Mouse (Mus musculus) hindbrain, embryonic 13.5 days (tissue): ENCODE measurements around the gene Bsn. TPM values are rescaled to one million over a fixed set of nuclear protein-coding genes. Genes with fewer than 3 reads are reported as not detected.
A peak's percentile ranks its signal among the peaks of the same experiment; 100 is the strongest.

Experiments
- ATAC-seq: fragments of 200-750 bp; cut with Nextera tagmentation; 2 replicates; pipeline ENCODE4 v1.8.0; 2017; ENCODE audit warnings: moderate TSS enrichment; ENCODE audit not compliant: low FRiP score
- H3K27ac ChIP-seq: fragments of 300-500 bp; sonication (generic); 2 replicates; pipeline ENCODE4 v1.5.1; 2015; ENCODE audit warnings: inconsistent platforms, mild to moderate bottlenecking, moderate library complexity
- H3K27me3 ChIP-seq: fragments of 300-500 bp; sonication (generic); 2 replicates; pipeline ENCODE4 v1.6.1; 2015; ENCODE audit warnings: mild to moderate bottlenecking, inconsistent platforms
- H3K36me3 ChIP-seq: fragments of 300-500 bp; sonication (generic); 2 replicates; pipeline ENCODE4 v1.6.1; 2015; ENCODE audit warnings: mild to moderate bottlenecking, inconsistent platforms
- H3K4me1 ChIP-seq: fragments of 300-500 bp; sonication (generic); replicated peaks from 2 replicates; pipeline ENCODE4 v1.6.1; 2015; ENCODE audit warnings: inconsistent platforms
- H3K4me2 ChIP-seq: fragments of 300-500 bp; sonication (generic); 2 replicates; pipeline ENCODE4 v1.6.1; 2015; ENCODE audit warnings: inconsistent platforms, mild to moderate bottlenecking, moderate library complexity
- H3K4me3 ChIP-seq: fragments of 300-500 bp; sonication (generic); 2 replicates; pipeline ENCODE4 v1.5.1; 2015; ENCODE audit warnings: mild to moderate bottlenecking, inconsistent platforms
- H3K9ac ChIP-seq: fragments of 300-500 bp; sonication (generic); 2 replicates; pipeline ENCODE4 v1.6.1; 2015; ENCODE audit warnings: mild to moderate bottlenecking, inconsistent platforms
- H3K9me3 ChIP-seq: fragments of 300-500 bp; sonication (generic); 2 replicates; pipeline ENCODE4 v1.6.1; 2016; ENCODE audit warnings: inconsistent platforms
- WGBS: fragments of 180-500 bp; shearing (Covaris S2); methylation state at CpG from one replicate; pipeline ENCODE4 v1.1.7; 2015; 5-methylcytosine and 5-hydroxymethylcytosine counted together
- polyA plus RNA-seq: library from polyadenylated mRNA; unstranded; fragments of >200 nt; fragmentation: Nextera tagmentation; extraction: Ambion mirVana; gene quantifications from 2 replicates; pipeline ENCODE4 v1.2.1, GENCODE M21; 2015

Gene Bsn
- polyA plus RNA-seq, 1 experiment from 2014 or later = 8.3 TPM

GRCm38 (mm10) chr9:108094998-108095411, 95.2 kb downstream of the Bsn start:
- H3K4me1 ChIP-seq = peaks cover 30% of the 10 kb centered on the region
- H3K4me2 ChIP-seq = peak overlapping the region; percentile 96
- no peaks in the 10 kb centered on the region for H3K27me3 ChIP-seq
- H3K9ac ChIP-seq = peak overlapping the region; percentile 88
- WGBS = under 1% methylated on average over 16 of the region's 16 CpGs
- peak overlapping the region; percentile 75 for H3K4me3 ChIP-seq
- H3K36me3 ChIP-seq = peaks cover 53% of the 10 kb centered on the region
- ATAC-seq = peak; percentile 26; the same call in 1 of the 2 replicates
- peak overlapping the region; percentile 83; the same call in 1 of the 2 replicates for H3K27ac ChIP-seq
- H3K9me3 ChIP-seq = no peaks in the 10 kb centered on the region

GRCm38 (mm10) chr9:108094184-108094941, 95.8 kb downstream of the Bsn start, which contains the start of gene Apeh:
TSS of gene Apeh (minus strand) at chr9:108094606.
- H3K27me3 ChIP-seq = no peaks in the 10 kb centered on the region
- under 1% methylated on average over 52 of the region's 52 CpGs for WGBS
- H3K4me2 ChIP-seq = peak within 1 kb of the TSS; percentile 96
- no peaks in the 10 kb centered on the region for H3K9me3 ChIP-seq
- H3K9ac ChIP-seq = peak within 1 kb of the TSS; percentile 88
- peak within 1 kb of the TSS; percentile 83 for H3K27ac ChIP-seq
- ATAC-seq = peak; percentile 90
- H3K36me3 ChIP-seq = peaks cover 53% of the 10 kb centered on the region
- H3K4me3 ChIP-seq = peak within 1 kb of the TSS; percentile 75
- H3K4me1 ChIP-seq = peaks cover 30% of the 10 kb centered on the region

DNA sequence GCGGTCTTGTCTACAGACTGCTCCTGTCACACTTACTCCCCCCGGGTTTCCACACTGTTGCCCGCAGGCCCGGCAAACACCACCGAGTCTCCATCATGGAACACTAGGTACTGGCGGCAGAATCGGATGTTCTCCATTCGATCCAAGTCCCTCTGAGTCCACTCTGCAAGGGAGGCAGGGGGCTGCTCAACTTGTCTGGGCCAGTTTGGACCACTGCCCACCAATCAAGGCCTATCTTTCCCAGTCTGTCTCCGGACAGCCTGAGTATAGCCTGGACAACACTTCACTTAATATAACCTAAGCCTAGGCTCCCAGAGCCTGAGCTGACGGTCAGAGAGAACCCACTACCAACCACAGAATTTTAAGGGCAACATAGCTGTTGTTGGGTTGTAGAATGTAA, 96.6 kb downstream of the Bsn start:
- Histone ChIP-seq H3K9me3 (no peaks in the 10 kb centered on the region), H3K27me3 (no peaks in the 10 kb centered on the region), H3K4me3 (peak overlapping the region; percentile 75), H3K36me3 (peaks cover 53% of the 10 kb centered on the region), H3K4me1 (peaks cover 30% of the 10 kb centered on the region), H3K9ac (peak overlapping the region; percentile 88), H3K27ac (peak overlapping the region; percentile 83; the same call in 1 of the 2 replicates), H3K4me2 (peak overlapping the region; percentile 96)
- whole genome bisulfite sequencing = 77% methylated on average over 10 of the region's 10 CpGs
- ATAC-seq = 0 out of 2 replicates have a peak, but pooled peaks have one; percentile 2

- Histone ChIP-seq H3K4me3 (no peak overlapping the region), H3K4me2 (no peak overlapping the region), H3K27ac (no peak overlapping the region), H3K9ac (no peak overlapping the region), H3K4me1 (peaks cover 25% of the 10 kb centered on the region), H3K36me3 (peaks cover 71% of the 10 kb centered on the region), H3K27me3 (no peaks in the 10 kb centered on the region), H3K9me3 (no peaks in the 10 kb centered on the region)
- 94% methylated on average over 7 of the region's 7 CpGs for WGBS
- ATAC-seq = no peak
Measured at GRCm38 (mm10) chr9:108090611-108091120, 99.5 kb downstream of the Bsn start.

DNA sequence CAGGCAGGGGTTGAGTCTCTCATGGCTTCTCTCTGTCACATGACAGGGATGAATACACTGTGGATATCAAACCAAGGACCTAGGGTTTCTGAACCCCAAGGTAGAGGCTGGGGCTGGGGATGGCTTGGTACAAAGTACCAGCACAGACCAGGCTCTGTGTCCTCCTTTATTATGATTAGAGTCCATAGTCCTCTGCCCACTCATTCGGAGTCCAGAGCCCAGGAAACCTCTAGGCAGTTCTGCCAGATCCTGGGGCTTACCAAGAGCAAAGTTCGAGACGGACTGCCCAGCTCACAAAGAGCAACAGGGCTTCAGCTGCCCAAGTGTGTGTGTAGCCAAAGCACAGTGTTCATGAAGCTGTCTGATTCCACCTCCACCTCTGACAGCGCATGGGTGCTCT, 104.9 kb downstream of the Bsn start:
- Histone ChIP-seq H3K9ac (no peak overlapping the region), H3K27me3 (peaks cover 46% of the 10 kb centered on the region), H3K27ac (no peak overlapping the region), H3K9me3 (no peaks in the 10 kb centered on the region), H3K4me2 (no peak overlapping the region), H3K36me3 (peaks cover 68% of the 10 kb centered on the region), H3K4me1 (peaks cover 11% of the 10 kb centered on the region; the same call in 1 of the 2 replicates), H3K4me3 (no peak overlapping the region)
- WGBS = 92% methylated on average over 4 of the region's 4 CpGs
- ATAC-seq = no peak

- no peak overlapping the region for H3K9ac ChIP-seq
- H3K4me2 ChIP-seq = no peak overlapping the region
- no peak overlapping the region for H3K27ac ChIP-seq
- peaks cover 18% of the 10 kb centered on the region for H3K4me1 ChIP-seq
- no peak for ATAC-seq
- peaks cover 51% of the 10 kb centered on the region for H3K36me3 ChIP-seq
- 90% methylated on average over 6 of the region's 6 CpGs for WGBS
- H3K4me3 ChIP-seq = no peak overlapping the region
- no peaks in the 10 kb centered on the region for H3K9me3 ChIP-seq
- H3K27me3 ChIP-seq = peaks cover 49% of the 10 kb centered on the region
Measured at GRCm38 (mm10) chr9:108083561-108083960, 106.6 kb downstream of the Bsn start.

DNA sequence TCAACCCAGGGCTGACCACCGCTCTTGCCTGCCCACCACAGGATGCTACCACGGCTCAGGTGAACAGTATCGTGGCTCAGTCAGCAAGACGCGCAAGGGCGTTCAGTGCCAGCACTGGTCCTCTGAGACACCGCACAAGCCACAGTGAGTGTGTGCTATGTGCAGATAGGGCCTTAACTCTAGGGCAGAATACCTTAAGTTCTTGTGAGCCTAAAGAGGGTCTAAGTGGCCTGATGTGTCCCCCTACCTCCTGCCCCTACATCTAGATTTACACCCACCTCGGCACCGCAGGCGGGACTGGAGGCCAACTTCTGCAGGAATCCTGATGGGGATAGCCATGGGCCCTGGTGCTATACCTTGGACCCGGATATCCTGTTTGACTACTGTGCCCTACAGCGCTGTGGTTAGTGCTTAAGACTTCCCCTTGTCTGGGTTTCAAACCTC, 107.2 kb downstream of the Bsn start, which contains the start of gene Rnf123:
TSS of gene Rnf123 (minus strand) at position 359 of the 444 bp plus-strand sequence.
- Histone ChIP-seq H3K4me2 (peak within 1 kb of the TSS; percentile 30), H3K27ac (no peak within 1 kb of the TSS), H3K4me1 (peaks cover 23% of the 10 kb centered on the region), H3K27me3 (peaks cover 49% of the 10 kb centered on the region), H3K4me3 (peak within 1 kb of the TSS; percentile 15), H3K36me3 (peaks cover 46% of the 10 kb centered on the region), H3K9me3 (no peaks in the 10 kb centered on the region), H3K9ac (peak within 1 kb of the TSS; percentile 35; the same call in 1 of the 2 replicates)
- WGBS = 28% methylated on average over 12 of the region's 12 CpGs
- no peak for ATAC-seq

DNA sequence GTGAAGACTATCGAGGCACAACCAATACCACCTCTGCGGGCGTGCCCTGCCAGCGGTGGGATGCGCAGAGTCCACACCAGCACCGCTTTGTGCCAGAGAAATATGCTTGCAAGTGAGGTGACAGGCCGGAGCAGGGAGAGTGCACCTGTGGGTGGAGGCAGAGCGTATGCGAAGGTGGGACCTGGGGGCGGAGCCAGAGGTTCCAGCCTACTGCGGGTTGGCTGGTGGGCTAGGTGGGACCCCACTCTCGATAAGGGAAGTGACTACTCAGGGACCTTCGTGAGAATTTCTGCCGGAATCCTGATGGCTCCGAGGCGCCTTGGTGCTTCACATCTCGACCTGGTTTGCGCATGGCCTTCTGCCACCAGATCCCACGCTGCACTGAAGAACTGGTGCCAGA, 107.6 kb downstream of the Bsn start:
- no peak overlapping the region for H3K27ac ChIP-seq
- 9% methylated on average over 18 of the region's 19 CpGs for WGBS
- H3K9ac ChIP-seq = peak overlapping the region; percentile 35; the same call in 1 of the 2 replicates
- no peak for ATAC-seq
- H3K36me3 ChIP-seq = peaks cover 41% of the 10 kb centered on the region
- H3K4me1 ChIP-seq = peaks cover 28% of the 10 kb centered on the region
- peak overlapping the region; percentile 30 for H3K4me2 ChIP-seq
- H3K4me3 ChIP-seq = peak overlapping the region; percentile 15
- peaks cover 49% of the 10 kb centered on the region for H3K27me3 ChIP-seq
- no peaks in the 10 kb centered on the region for H3K9me3 ChIP-seq

DNA sequence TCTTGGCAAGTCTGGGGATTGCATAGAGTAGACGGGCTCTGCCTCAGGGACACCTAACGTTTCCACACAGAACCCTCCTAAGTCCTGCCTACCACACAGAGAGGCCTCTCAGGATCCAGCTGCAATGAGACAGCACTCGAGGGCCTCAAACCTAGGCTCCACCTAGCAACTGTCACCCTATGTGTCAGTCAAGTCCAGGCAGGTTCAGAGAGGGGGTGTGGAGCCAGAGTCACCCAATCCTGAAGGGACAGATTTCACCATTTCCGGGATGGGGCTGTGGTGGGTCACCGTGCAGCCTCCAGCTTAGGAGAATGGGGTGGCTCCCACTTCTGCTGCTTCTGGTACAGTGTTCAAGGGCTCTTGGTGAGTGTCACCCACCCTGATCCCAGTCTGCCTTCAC, 110.0 kb downstream of the Bsn start, which contains the start of gene Mst1:
TSS of gene Mst1 (plus strand) at position 269 of the 400 bp plus-strand sequence.
- H3K9me3 ChIP-seq = no peaks in the 10 kb centered on the region
- H3K36me3 ChIP-seq = peaks cover 25% of the 10 kb centered on the region
- H3K27ac ChIP-seq = no peak within 1 kb of the TSS
- 77% methylated on average over 5 of the region's 5 CpGs for WGBS
- peak within 1 kb of the TSS; percentile 76 for H3K4me3 ChIP-seq
- H3K27me3 ChIP-seq = peaks cover 49% of the 10 kb centered on the region
- no peak for ATAC-seq
- peaks cover 28% of the 10 kb centered on the region for H3K4me1 ChIP-seq
- H3K4me2 ChIP-seq = peak within 1 kb of the TSS; percentile 93
- H3K9ac ChIP-seq = peak within 1 kb of the TSS; percentile 99

GRCm38 (mm10) chr9:108073141-108073930, 116.8 kb downstream of the Bsn start:
- WGBS = 70% methylated on average over 7 of the region's 7 CpGs
- peak overlapping the region; percentile 20; the same call in 1 of the 2 replicates for H3K9ac ChIP-seq
- H3K27me3 ChIP-seq = no peaks in the 10 kb centered on the region
- H3K4me2 ChIP-seq = no peak overlapping the region
- H3K4me1 ChIP-seq = peaks cover 8% of the 10 kb centered on the region
- H3K9me3 ChIP-seq = no peaks in the 10 kb centered on the region
- no peak overlapping the region for H3K4me3 ChIP-seq
- no peak for ATAC-seq
- H3K27ac ChIP-seq = no peak overlapping the region
- peaks cover 54% of the 10 kb centered on the region for H3K36me3 ChIP-seq

- H3K36me3 ChIP-seq = peaks cover 56% of the 10 kb centered on the region
- no peaks in the 10 kb centered on the region for H3K9me3 ChIP-seq
- 0 out of 2 replicates have a peak overlapping the region, but pooled peaks have one; percentile 43 for H3K9ac ChIP-seq
- no peak overlapping the region for H3K4me3 ChIP-seq
- H3K4me2 ChIP-seq = no peak overlapping the region
- H3K4me1 ChIP-seq = no peaks in the 10 kb centered on the region
- H3K27me3 ChIP-seq = no peaks in the 10 kb centered on the region
- ATAC-seq = no peak
- 80% methylated on average over 9 of the region's 9 CpGs for WGBS
- H3K27ac ChIP-seq = no peak overlapping the region
Measured at GRCm38 (mm10) chr9:108072481-108072924, 117.7 kb downstream of the Bsn start.

DNA sequence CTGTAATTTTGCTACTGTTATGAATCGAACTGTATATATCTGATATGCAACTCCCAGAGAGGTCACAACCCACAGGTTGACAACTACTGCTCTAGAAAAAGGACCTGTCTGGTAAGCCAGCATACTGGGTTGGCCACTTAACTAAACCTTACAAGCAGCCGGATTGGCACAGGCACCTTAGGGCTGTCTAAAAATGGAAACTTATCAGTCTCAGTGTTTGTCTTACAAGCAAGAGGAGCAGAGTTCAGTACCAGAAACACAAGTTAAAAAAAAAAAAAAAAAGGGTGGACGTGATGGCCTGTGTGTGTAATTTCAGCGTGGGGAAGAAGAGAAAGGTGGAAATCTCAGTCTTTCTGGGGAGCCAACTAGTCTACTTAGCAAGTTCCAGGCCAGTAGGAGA, 118.4 kb downstream of the Bsn start:
- no peak for ATAC-seq
- no peak overlapping the region for H3K4me3 ChIP-seq
- H3K9ac ChIP-seq = no peak overlapping the region
- H3K36me3 ChIP-seq = peaks cover 51% of the 10 kb centered on the region
- no peak overlapping the region for H3K4me2 ChIP-seq
- H3K27ac ChIP-seq = no peak overlapping the region
- H3K4me1 ChIP-seq = no peaks in the 10 kb centered on the region
- no peaks in the 10 kb centered on the region for H3K9me3 ChIP-seq
- 93% methylated on average over 4 of the region's 4 CpGs for WGBS
- no peaks in the 10 kb centered on the region for H3K27me3 ChIP-seq
